Mouse (Mus musculus): ENCODE results near the gene Kazn.
A peak's percentile ranks its signal among the peaks of the same experiment; 100 is the strongest.

Gene Kazn

DNA sequence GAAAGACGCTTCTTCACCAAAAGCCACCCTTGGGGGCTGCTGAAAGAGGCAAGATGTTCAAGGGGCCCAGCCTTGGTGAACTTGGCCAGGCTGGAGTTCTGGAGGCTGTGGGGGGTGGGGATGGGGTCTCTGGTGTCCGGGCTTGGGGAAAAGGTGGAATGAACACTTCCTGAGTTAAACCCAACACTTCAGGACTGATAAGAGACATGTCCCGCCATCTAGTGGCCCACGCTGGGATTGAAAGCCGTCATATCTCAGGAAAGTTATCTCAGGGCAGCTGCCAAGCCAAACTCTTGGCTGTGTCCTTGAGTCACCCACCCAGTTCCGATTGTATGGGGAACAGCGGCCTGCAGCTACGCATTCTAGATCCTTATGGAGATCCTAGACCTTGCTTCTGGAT, 140.9 kb downstream of the Kazn start:
- peak; percentile 86 to 90 for DNase-seq

DNA sequence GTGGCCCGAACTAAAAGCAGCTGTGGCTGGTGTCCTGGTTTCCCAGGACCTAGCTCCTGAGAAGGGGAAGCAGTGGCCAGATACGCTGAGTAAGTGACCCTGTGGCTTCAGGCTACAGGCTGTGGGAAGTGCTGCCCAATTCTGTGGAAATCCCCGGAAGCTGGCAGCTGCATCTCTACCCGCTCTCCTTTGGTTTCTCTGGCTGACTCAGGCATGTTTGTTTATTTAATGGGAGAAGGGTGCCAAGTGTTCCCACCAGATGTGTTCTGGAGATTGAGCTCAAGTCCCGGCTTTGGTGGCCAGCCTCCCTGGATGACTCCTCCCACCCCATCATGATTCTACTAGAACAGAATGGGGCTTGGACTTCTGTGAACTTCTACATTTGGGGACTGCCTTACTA, 141.3 kb downstream of the Kazn start:
- peak; percentile 82 to 92 for DNase-seq

DNA sequence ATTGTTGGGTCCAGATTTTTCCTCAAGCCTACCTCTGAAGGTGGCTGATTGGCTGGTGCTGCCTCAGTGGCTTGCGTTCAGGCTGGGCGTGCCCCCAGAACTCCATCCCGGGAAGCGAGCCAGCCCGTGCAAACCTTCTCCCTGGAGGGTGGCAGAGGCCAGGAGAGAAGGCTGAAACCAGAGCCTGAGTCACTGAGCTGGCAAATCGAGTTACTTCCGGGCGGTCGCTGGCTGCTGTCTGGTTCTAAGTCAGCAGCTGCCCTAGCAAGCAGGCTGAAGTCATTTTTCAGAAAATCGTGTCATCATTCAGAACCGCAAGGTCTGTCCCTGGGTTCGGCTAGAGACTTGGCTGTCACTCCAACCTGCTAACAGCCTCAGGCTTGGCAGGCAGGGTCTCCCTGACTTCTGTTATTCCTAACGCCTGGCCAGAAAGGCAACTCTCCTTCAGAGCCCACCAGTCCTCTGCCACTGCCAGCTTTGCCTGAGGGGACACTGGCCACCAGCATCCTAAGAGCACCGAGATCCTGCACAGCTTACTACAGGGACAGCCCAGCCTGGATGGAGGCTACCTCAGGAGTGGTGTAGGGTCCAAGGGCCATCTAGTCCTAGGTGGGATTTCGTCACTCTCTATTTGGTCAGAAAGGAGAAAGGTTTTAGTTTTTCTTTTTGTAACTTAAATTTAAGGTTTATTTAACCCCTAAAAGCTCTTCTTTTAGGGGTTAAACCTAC, 143.5 kb downstream of the Kazn start:
- peak; percentile 68 to 74 for DNase-seq

DNA sequence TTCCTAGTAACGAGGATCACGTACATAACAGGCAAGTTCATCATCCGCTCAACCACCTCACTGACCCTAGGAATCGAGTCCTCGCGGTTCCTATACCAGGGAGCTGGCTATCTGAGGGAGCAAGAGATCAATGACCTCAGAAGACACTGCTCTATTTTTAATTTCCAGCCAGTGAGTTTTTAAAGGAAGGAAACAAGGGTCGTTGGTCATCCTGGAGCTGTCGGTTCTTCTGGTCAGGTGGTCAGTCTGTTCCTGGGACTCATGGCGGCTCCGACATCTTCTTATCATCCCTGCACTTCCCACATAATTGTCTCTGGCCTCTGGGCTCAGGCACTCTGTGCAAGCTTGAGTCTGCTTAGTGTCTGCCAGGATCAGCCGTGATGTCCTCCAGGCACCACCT, 144.8 kb downstream of the Kazn start:
- DNase-seq, result no peak

DNA sequence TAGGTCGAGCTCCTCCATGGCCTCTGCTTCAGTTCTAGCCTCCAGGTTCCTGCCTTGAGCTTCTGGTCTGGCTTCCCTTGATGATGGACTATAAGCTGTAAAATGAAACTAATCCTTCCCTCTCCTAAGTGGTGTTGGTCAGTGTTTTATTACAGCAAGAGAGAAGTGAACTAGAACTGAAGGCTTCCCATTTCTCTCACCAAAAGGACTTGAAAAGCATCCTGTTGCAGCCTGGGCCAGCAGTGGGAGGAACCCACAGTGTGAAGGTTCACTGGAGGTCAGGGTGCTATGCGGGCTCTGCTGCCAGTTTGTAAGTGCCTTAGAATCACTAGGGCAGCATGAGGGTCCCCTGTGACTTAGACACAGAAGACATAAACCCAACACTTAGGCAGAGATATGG, 148.1 kb downstream of the Kazn start:
- DNase-seq, result no peak

DNA sequence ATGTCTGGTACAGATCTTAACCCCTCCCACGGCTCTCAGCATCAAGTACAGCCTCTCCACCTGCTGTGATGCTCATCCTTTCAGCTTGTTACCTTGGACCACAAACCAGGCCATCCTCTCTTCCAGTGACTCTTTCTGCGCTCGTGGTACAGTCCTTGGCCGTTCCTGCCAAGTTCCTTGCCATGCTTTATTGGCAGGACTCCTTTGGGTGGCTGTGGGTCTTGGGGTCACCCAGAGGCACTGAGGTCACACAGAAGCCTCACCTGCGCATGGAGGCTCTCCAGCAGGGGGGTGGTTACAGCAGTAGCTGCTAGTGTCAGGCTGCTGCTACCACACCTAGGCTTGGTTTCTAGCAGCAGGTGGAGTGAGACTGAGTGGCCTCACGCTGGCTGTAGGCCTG, 149.2 kb downstream of the Kazn start:
- no peak for DNase-seq

DNA sequence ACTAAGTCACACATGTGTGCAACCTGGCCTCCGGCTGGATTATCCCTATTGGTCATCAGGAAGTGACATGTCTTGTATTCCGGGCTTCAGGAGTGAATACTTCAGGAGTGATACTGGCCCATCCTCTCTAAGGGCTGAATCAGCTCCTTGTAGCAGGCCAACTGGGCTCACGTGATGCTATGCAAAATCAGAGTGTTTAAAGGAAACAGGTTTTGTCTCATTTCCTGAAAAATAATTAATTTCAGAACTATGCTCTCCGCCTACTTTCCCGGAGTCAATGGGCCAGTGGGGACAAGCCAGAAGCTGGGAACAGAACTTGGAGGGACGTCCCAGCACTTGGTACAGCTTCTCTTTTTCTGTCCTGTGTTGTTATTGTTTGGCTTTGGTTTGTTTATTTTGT, 150.4 kb downstream of the Kazn start:
- DNase-seq, result no peak

DNA sequence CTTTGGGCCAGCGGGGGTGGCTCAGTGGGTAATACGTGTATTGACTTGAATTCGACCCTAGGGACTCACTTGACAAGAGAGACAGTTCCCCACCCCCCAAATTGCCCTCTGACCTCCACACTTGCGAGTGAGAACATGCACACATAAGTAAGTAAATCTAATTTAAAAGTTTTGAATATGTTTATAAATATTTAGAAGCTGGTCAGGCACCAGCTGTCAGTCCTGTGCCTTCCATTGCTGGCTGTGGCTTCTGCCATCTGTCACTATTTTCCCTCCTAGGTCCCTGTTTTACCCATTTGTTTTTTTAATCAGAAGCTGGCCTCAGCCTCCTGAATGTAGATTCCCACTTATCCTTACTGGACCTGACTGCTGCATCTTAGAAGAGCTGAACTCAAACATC, 150.8 kb downstream of the Kazn start:
- DNase-seq, result no peak

DNA sequence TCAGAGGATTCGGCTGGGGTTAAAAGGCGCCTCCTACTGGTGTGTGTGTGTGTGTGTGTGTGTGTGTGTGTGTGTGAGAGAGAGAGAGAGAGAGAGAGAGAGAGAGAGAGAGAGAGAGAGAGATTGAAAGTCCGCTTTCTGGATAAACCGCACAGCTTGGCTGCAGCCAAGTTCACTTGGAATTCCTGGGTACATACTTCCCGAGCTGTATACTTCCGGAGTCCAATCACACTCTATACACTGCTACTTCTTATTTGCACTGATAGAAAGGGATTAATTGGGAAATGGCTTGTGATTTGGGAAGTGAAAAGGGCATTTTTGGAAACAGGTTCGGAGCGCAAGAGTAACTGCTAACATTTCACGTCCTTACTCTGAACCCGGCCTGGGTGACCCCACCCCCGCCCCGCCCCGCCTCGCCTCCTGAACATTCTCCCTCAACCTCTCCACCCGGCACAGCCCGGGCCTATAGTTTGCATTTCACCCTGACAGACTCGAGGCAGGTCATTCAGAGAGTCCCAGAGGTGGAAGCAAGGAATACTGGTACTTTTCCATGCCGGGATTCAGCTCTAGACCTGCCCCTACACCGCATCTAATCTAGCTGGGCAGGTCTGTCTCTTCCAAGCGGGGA, 154.2 kb downstream of the Kazn start:
- no peak for DNase-seq

DNA sequence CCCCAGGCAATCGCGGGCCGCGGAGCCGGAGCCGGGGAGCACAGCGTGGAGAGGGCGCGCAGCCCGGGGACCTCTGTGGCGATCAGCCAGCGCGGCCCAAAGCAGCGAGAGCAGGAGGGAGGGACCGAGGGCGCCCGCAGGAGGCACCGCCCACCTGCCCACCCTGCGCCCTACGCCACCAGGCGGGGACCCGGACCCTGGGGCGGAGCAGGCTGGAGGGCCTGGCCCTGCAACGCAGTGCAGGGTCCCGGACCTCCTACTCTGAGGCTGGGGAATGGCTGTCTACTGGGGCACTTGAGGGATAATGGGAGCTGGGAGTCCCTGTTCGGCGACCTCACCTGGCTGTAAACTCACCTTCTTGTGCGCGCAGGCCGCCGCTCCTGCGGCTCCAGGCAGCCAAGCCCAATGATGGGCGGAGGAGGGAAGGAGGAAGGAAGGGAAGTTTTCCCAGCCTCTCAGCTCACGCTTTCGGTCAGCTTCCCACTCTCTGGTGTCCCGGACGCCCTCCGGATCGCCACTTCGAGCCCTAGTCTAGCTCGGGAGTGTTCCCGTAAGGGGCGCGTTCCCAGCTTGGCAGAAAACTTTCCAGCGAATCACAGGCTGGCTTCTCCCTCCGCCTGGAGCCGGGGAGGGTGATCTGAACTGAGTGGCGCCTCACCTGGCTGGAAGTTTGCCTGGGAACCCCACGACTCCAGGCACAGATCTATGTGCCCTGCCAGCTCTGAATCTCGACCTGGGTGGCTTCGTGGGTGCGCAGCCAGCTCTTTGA, 154.9 kb downstream of the Kazn start, which contains the start of gene Tmem51:
Gene Tmem51 (minus strand): TSS at position 174 of the 769 bp plus-strand sequence.
- DNase-seq, result peak; percentile 74 to 79

DNA sequence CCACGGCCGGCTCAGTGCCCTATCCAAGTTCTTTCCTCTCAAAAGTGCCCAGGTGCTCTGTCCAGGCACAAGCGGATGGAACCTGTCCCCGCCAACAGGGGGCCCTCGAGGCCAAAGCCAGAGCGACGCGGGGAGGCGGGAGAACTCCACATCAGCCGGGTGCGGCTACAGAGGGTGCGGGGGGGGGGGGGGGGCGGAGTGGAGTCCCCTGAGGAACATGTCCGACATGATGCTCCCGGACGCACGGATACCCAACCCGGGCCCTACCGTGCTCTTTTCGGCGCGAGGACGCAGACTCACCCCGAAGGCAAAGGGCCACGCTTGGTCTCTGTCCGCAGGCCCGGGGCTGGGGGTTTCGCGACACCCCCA, 155.5 kb downstream of the Kazn start:
- peak; percentile 81 to 88 for DNase-seq

DNA sequence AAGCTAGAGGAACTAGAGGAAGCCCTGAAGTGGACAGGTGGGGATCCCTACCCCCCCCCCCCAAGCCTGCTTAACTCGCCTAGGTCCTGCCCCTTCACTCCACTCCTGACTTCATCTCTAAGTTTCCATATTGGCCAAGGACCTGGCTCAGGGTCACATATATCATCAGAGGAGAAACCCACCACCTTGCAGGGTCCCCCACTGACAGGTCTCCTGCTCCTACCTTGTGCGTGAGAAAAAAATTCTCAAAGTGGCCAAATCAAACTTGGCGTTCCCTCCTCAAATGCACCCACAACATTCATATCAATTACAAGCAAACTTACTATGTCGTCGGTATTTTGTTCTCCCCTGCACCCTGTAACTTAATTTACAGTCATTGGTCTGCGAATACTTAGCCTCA, 156.0 kb downstream of the Kazn start:
- no peak for DNase-seq

DNA sequence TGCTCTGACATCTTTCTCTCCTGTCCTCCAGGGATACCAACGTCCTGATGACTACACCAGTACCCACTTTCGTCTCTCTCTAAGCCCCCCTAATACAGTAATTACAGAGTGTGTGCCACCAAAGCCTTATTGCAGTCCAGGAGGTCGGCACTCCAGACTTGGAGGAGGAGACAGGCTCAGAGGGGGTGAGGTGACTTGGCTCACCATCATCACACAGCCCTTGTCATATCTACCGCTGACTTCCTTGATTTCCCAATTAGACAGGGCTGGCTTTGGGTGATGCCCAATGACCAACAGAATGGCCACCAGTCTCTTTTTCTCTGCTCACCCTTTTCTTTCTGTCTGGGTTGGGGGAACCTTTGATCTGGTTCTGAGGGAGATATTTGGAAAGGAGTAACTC, 156.5 kb downstream of the Kazn start:
- DNase-seq, result no peak

DNA sequence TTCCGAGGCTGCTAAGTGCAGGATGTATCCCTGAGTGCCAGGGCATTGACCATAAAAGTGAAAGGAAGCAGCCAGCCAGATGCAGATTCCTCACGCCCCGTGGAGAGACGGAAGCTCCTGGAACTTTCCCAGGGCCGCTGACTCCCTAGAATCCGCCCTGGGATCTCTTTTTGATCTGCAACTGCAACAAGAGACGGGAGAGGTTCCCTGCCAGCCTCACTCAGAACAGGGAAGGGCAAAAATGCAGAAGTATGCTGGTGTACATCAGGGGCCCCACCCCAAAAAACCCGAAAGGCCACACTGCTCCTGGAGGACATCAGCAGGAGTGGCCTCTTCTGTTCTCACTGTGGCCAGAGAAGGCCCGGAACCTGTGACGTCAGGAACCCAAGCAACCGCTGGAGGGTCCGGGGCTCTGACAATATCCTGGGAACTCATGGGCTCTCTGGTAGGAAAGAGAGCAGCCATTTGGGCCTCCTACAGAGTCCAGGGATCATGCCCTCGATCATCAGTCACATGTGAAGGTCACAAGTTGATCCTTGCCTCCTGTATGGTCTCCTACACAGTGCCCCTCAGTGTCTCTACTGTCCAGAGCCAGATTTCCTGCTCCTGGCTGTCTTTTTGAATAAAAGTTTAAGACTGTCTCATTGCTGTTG, 157.4 kb downstream of the Kazn start:
- DNase-seq, result peak; percentile 56 to 67

DNA sequence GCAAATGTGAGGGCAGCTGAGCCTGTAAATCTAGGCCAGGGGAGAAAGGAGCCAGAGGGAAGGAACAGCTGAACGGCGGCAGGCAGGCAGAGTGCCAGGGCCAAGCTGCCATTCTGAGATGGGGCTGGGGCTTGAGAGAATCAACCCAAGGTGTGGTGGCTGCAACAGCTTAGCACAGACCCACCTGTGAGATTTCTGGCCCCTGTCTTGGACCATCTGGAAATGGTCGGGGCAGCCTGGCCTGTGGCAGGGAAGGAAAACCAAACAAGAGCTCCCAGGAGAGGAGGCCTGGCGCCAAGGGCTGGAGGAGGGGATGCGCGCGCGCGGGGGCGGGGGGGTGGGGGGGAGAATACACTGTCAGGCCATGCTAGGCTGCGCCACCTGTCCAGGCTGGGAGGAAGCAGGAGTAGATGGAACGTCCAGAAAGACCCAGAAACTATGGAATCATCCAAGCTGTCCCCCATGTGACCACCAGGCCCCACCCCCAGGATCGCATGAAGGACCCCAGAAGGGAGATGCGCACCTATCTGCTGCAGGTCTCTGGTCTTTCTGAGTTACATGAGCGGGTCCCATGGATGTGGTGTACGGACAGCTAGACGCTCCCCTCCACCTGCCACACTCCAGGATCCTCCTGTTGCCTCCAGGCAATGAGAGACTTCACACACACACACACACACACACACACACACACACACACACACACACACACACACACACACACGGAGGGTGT, 158.1 kb downstream of the Kazn start:
- no peak for DNase-seq

DNA sequence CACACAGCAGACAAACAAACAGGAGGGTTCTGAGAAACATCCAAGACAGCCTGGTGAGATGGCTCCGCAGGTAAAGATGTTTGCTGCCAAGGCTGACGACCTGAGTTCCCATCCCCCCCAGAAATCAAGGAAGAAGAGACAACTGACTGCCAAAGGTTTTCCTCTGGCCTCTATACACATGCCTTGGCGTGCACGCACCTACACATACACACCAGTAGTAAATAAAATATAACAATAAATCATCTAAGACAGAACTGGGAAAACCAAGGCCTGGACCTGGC, 158.8 kb downstream of the Kazn start:
- DNase-seq, result no peak

DNA sequence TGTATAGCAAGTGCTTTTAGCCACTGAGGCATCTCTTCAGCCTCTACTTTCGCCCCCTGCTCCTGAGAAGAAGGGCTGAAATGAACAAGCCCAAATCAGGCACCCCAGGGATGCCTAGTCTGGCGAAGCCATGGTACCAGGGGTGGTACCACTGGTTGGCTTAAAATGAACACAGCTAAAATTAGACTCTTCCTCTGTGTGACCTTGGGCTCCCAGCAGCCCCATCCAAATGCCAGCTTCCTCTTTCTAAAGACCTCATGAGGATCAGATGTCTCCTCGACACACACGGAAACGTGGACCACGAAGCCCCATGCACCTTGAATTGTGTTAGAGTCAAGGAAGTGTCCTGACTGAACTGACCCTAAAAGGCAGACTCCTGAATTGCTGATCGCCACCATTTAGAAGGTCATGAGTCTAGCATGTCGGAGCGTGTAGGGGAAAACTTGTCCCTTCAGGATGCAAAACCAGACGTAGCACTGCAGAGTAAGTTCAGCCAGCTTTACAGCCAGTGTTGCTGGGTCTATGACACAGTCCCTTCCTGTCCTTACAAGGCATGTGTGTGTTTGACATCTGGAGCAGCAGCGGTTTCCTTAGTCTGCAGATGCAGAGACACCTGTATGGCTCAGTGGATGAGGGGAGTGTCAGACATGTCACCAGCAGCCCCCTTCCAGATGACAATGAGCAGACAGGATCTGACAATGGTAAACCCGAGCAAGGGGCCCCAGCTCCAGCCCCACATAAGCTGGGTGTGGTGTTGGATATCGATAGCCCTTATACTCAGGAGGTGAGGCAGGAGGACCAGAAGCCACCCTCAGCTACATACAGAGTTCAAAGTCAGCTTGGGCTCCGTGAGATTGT, 159.3 kb downstream of the Kazn start:
- no peak for DNase-seq

DNA sequence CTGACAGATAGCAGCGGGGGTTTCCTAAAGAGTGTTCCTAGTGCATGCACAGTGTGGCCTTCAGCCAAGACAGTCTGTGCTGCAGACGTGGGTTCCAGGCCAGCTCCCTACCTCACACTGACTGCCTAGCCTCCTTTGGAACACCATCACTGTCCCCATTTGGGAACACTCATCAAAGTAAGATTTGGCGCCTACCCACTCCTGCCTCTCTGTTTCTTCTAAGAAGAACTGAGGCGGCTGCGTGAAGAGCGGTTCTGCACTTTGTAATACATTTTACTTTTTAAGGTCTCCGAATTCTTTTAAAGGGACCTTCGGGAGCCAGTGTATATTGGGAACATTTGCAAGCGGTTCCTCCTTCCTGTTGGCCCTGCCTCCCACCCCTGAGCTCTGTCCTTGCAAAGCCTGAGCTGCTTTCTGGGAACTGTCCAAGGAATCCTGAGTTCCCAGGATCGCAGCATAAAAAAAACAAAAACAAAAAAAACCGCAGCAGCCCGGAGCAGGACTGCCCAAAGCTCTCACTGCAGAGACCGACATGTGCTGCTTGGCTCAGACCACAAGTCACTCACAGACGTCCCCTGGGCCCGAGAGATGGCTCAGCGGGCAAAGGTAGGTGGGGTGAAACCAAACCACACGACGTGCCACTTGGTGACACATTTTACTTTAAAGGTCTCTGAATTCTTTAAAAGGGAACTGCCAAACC, 161.5 kb downstream of the Kazn start:
- DNase-seq, result no peak

DNA sequence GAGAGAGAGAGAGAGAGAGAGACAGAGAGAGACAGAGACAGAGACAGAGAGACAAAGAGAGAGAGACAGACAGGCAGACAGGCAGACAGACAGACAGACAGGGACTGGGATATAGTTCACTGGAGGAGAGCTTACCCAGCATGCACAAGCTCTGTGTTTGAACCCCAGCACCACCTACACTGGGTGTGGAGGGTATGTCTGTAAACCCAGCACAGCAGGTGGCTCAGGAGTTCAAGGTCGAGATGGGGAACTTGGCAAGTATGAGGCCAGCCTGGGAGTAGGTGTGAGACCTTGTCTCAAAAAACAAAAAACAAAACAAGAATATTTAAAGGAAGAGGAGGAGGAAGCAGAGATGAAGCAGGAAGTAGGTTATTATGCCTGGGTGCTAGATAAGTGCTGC, 162.3 kb downstream of the Kazn start:
- DNase-seq, result no peak

DNA sequence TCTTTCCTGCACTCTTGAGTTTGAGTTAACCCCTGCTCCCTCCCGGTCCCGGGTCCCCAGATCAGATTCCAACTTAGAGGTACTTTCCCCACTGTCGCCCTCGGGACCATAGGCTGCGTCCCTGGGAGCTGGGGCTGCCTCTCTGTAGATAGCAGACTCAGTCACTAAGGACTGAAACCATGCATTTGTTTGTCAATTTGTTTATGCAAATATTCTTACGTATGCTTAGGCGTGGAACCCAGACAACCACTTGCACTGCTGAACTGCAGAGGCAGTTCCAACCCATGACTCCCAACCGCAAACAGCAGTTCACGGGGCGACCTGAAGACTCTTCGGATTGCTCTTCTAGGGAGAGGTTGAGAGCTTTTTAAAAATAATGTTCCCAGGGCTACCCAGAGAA, 163.3 kb downstream of the Kazn start:
- no peak for DNase-seq

DNA sequence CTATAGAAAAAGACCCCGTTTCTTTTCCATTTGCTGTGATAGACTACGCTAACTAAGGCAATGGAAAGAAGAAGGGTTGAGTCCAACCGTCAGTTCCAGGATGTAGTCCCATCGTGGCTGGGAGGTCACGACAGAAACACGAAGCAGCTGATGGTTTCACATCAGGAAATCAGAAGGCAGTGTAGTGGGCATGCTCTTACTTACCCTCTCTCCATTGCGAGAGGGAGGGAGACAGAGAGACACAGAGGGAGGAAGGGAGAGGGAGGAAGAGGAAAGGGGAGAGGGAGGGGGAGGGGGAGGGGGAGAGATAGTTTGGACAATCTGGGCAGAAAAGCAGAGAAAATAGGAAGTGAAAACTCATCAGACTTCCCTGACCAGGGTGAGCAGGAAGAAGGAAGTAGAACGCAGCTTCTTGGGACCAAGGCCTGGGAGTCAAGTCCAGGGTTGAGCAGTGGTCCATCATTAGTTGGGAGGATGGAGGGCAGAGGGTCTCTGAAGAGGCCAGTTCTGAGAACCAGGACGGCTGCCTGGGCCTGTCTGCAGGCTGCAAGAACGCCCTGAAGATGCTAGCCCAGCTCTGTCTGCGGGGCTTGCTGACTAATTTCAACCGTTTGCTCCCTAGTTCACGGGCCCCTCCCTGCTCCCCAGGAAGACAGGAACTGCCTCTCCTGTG, 165.0 kb downstream of the Kazn start:
- no peak for DNase-seq
